Mouse (Mus musculus) hindbrain, embryonic 16.5 days (tissue): ENCODE measurements around the gene Capn7. TPM values are rescaled to one million over a fixed set of nuclear protein-coding genes. Genes with fewer than 3 reads are reported as not detected.

Source experiments
- ATAC-seq: fragments of 200-750 bp; cut with Nextera tagmentation; 2 replicates; pipeline ENCODE4 v1.8.0; 2017; ENCODE audit warnings: moderate TSS enrichment, moderate library complexity
- H3K27ac ChIP-seq: fragments of 300-500 bp; sonication (generic); 2 replicates; pipeline ENCODE4 v1.5.1; 2014; ENCODE audit warnings: low read depth, mild to moderate bottlenecking, control low read depth, low read length, moderate library complexity
- H3K27me3 ChIP-seq: fragments of 300-500 bp; sonication (generic); replicated peaks from 2 replicates; pipeline ENCODE4 v1.6.1; 2014; ENCODE audit warnings: low read length; ENCODE audit not compliant: control insufficient read depth, insufficient read depth
- H3K36me3 ChIP-seq: fragments of 300-500 bp; sonication (generic); 2 replicates; pipeline ENCODE4 v1.6.1; 2014; ENCODE audit warnings: mild to moderate bottlenecking, low read length, moderate library complexity, mixed read lengths; ENCODE audit not compliant: control insufficient read depth, insufficient read depth
- H3K4me1 ChIP-seq: fragments of 300-500 bp; sonication (generic); 2 replicates; pipeline ENCODE4 v1.6.1; 2014; ENCODE audit warnings: low read depth, low read length; ENCODE audit not compliant: control insufficient read depth, insufficient read depth
- H3K4me2 ChIP-seq: fragments of 300-500 bp; sonication (generic); 2 replicates; pipeline ENCODE4 v1.6.1; 2014; ENCODE audit warnings: mild to moderate bottlenecking, low read length, control low read depth, moderate library complexity
- H3K4me3 ChIP-seq: fragments of 300-500 bp; sonication (generic); 2 replicates; pipeline ENCODE4 v1.5.1; 2014; ENCODE audit warnings: mild to moderate bottlenecking, low read length, control low read depth, moderate library complexity
- H3K9ac ChIP-seq: fragments of 300-500 bp; sonication (generic); 2 replicates; pipeline ENCODE4 v1.6.1; 2014; ENCODE audit warnings: low read depth, mild to moderate bottlenecking, control low read depth, low read length, moderate library complexity
- H3K9me3 ChIP-seq: fragments of 300-500 bp; sonication (generic); 2 replicates; pipeline ENCODE4 v1.6.1; 2014; ENCODE audit warnings: mild to moderate bottlenecking, low read length, moderate library complexity; ENCODE audit not compliant: control insufficient read depth
- WGBS: fragments of 180-500 bp; shearing (Covaris S2); extraction: QIAGEN DNeasy Blood & Tissue Kit; methylation state at CpG from one replicate; pipeline ENCODE4 v1.1.7; 2014; 5-methylcytosine and 5-hydroxymethylcytosine counted together
- polyA plus RNA-seq: library from polyadenylated mRNA; unstranded; fragments of >200 nt; fragmentation: Nextera tagmentation; extraction: Ambion mirVana; gene quantifications from 2 replicates; pipeline ENCODE4 v1.2.1, GENCODE M21; 2015

Gene Capn7
- polyA plus RNA-seq, 1 experiment from 2014 or later = 76.5 TPM

GRCm38 (mm10) chr14:31414235-31414966 lies 78.0 kb downstream of the Capn7 start:
- Histone ChIP-seq H3K27me3 (no peaks in the 10 kb centered on the region), H3K36me3 (peaks cover 4% of the 10 kb centered on the region; the same call in 1 of the 2 replicates), H3K27ac (no peak overlapping the region), H3K9me3 (no peaks in the 10 kb centered on the region), H3K4me3 (no peak overlapping the region), H3K4me2 (no peak overlapping the region), H3K9ac (no peak overlapping the region), H3K4me1 (peaks cover 9% of the 10 kb centered on the region)
- WGBS = 67% methylated on average over 10 of the region's 10 CpGs
- no peak for ATAC-seq

GRCm38 (mm10) chr14:31414967-31415376 lies 78.5 kb downstream of the Capn7 start:
- no peak for ATAC-seq
- no peak overlapping the region for H3K27ac ChIP-seq
- H3K27me3 ChIP-seq = no peaks in the 10 kb centered on the region
- H3K9me3 ChIP-seq = no peaks in the 10 kb centered on the region
- H3K4me3 ChIP-seq = no peak overlapping the region
- H3K36me3 ChIP-seq = peaks cover 4% of the 10 kb centered on the region; the same call in 1 of the 2 replicates
- no peak overlapping the region for H3K4me2 ChIP-seq
- no peak overlapping the region for H3K9ac ChIP-seq
- 71% methylated on average over 7 of the region's 7 CpGs for WGBS
- peaks cover 9% of the 10 kb centered on the region for H3K4me1 ChIP-seq

- WGBS = 80% methylated on average over 3 of the region's 3 CpGs
- peaks cover 9% of the 10 kb centered on the region for H3K4me1 ChIP-seq
- H3K4me3 ChIP-seq = no peak overlapping the region
These were observed 80.0 kb downstream of the Capn7 start for GRCm38 (mm10) chr14:31416411-31416810.

GRCm38 (mm10) chr14:31416835-31417549 lies 80.6 kb downstream of the Capn7 start:
- no peaks in the 10 kb centered on the region for H3K27me3 ChIP-seq
- no peak overlapping the region for H3K4me2 ChIP-seq
- no peak for ATAC-seq
- no peaks in the 10 kb centered on the region for H3K9me3 ChIP-seq
- 80% methylated on average over 16 of the region's 16 CpGs for WGBS
- H3K36me3 ChIP-seq = no peaks in the 10 kb centered on the region
- no peak overlapping the region for H3K27ac ChIP-seq
- H3K4me1 ChIP-seq = peaks cover 9% of the 10 kb centered on the region
- H3K4me3 ChIP-seq = no peak overlapping the region
- H3K9ac ChIP-seq = no peak overlapping the region

More at GRCm38 (mm10) chr14:31416411-31416810, 80.0 kb downstream of the Capn7 start:
- Histone ChIP-seq H3K9me3 (no peaks in the 10 kb centered on the region), H3K4me2 (no peak overlapping the region), H3K9ac (no peak overlapping the region), H3K27ac (no peak overlapping the region), H3K27me3 (no peaks in the 10 kb centered on the region), H3K36me3 (no peaks in the 10 kb centered on the region)
- ATAC-seq = no peak

- peaks cover 9% of the 10 kb centered on the region for H3K4me1 ChIP-seq
- no peaks in the 10 kb centered on the region for H3K27me3 ChIP-seq
- H3K36me3 ChIP-seq = no peaks in the 10 kb centered on the region
- WGBS = 35% methylated on average over 4 of the region's 4 CpGs
- no peak overlapping the region for H3K9ac ChIP-seq
- no peak overlapping the region for H3K27ac ChIP-seq
- no peak overlapping the region for H3K4me2 ChIP-seq
- no peak for ATAC-seq
- H3K9me3 ChIP-seq = no peaks in the 10 kb centered on the region
- H3K4me3 ChIP-seq = no peak overlapping the region
These were observed 82.8 kb downstream of the Capn7 start for GRCm38 (mm10) chr14:31419279-31419678.

GRCm38 (mm10) chr14:31420135-31420534 lies 83.7 kb downstream of the Capn7 start:
- Histone ChIP-seq H3K4me1 (peaks cover 3% of the 10 kb centered on the region; the same call in 1 of the 2 replicates), H3K4me3 (no peak overlapping the region), H3K4me2 (no peak overlapping the region), H3K9me3 (no peaks in the 10 kb centered on the region), H3K27ac (no peak overlapping the region), H3K9ac (no peak overlapping the region), H3K27me3 (no peaks in the 10 kb centered on the region), H3K36me3 (no peaks in the 10 kb centered on the region)
- ATAC-seq = no peak
- WGBS = 92% methylated on average over 8 of the region's 8 CpGs

- Histone ChIP-seq H3K27me3 (no peaks in the 10 kb centered on the region), H3K9ac (no peak overlapping the region), H3K4me3 (no peak overlapping the region), H3K4me1 (0 out of 2 replicates have a peak, but pooled peaks cover 3% of the 10 kb centered on the region), H3K27ac (no peak overlapping the region), H3K36me3 (no peaks in the 10 kb centered on the region), H3K9me3 (no peaks in the 10 kb centered on the region), H3K4me2 (no peak overlapping the region)
- ATAC-seq = no peak
- WGBS = 94% methylated on average over 7 of the region's 7 CpGs
These were observed 84.1 kb downstream of the Capn7 start for GRCm38 (mm10) chr14:31420562-31420961.

- 28% methylated on average over 7 of the region's 7 CpGs for WGBS
- Histone ChIP-seq H3K4me3 (no peak overlapping the region), H3K9ac (no peak overlapping the region), H3K27me3 (no peaks in the 10 kb centered on the region), H3K27ac (no peak overlapping the region), H3K4me1 (0 out of 2 replicates have a peak, but pooled peaks cover 3% of the 10 kb centered on the region), H3K4me2 (no peak overlapping the region), H3K36me3 (peaks cover 4% of the 10 kb centered on the region; the same call in 1 of the 2 replicates), H3K9me3 (no peaks in the 10 kb centered on the region; the same call in 1 of the 2 replicates)
- ATAC-seq = no peak
These were observed 84.5 kb downstream of the Capn7 start for GRCm38 (mm10) chr14:31420985-31421384.
